Mouse (Mus musculus): ENCODE data around the gene Gm5737. TPM values are rescaled to one million over a fixed set of nuclear protein-coding genes. Genes with fewer than 3 reads are reported as not detected.

Gm5737 gene
- polyA plus RNA-seq, 1 experiment from 2014 or later = not detected

- no peaks in the 10 kb centered on the region for H3K9me3 ChIP-seq (ENCODE audit: low read length)
- no peak overlapping the region for H3K4me2 ChIP-seq (replicated peaks; ENCODE audit: low read depth, low read length)
- WGBS = 78% methylated on average over 1 of the region's 1 CpGs
- no peaks in the 10 kb centered on the region for H3K36me3 ChIP-seq (ENCODE audit: insufficient read depth, low read length)
- no peak overlapping the region for H3K27ac ChIP-seq (ENCODE audit: low read length)
- H3K4me1 ChIP-seq (ENCODE audit: insufficient read depth, low read depth, low read length) = peaks cover 36% of the 10 kb centered on the region; the same call in 1 of the 2 replicates
- no peak overlapping the region for H3K9ac ChIP-seq (replicated peaks; ENCODE audit: low read depth)
- ATAC-seq (no peak), DNase-seq (ENCODE audit: low spot score) (no peak)
- H3K27me3 ChIP-seq (replicated peaks; ENCODE audit: insufficient read depth, low read length) = no peaks in the 10 kb centered on the region
- TF ChIP-seq CTCF (IDR thresholded peaks at IDR 0.05) (no peak), EP300 (IDR thresholded peaks at IDR 0.05) (no peak)
- H3K4me3 ChIP-seq (ENCODE audit: low read depth, low read length) = no peak overlapping the region
These were observed 55.6 kb downstream of the Gm5737 start for GRCm38 (mm10) chr7:120867720-120868119.

- H3K36me3 ChIP-seq (ENCODE audit: insufficient read depth, low read length) = no peaks in the 10 kb centered on the region
- H3K27ac ChIP-seq (ENCODE audit: low read length) = peak overlapping the region; percentile 74
- 0 out of 2 replicates have a peak, but pooled peaks have one; percentile 34 for TF ChIP-seq EP300 (IDR thresholded peaks at IDR 0.05)
- no peak for TF ChIP-seq CTCF (IDR thresholded peaks at IDR 0.05)
- no peaks in the 10 kb centered on the region for H3K9me3 ChIP-seq (ENCODE audit: low read length)
- peaks cover 27% of the 10 kb centered on the region; the same call in 1 of the 2 replicates for H3K4me1 ChIP-seq (ENCODE audit: insufficient read depth, low read depth, low read length)
- DNase-seq (ENCODE audit: low spot score) (peak; percentile 89), ATAC-seq (peak; percentile 72)
- WGBS = 20% methylated on average over 5 of the region's 5 CpGs
- H3K4me2 ChIP-seq (replicated peaks; ENCODE audit: low read depth, low read length) = peak overlapping the region; percentile 42
- H3K27me3 ChIP-seq (replicated peaks; ENCODE audit: insufficient read depth, low read length) = no peaks in the 10 kb centered on the region
- 0 out of 2 replicates have a peak overlapping the region, but pooled peaks have one; percentile 5 for H3K9ac ChIP-seq (replicated peaks; ENCODE audit: low read depth)
- H3K4me3 ChIP-seq (ENCODE audit: low read depth, low read length) = peak overlapping the region; percentile 16; the same call in 1 of the 2 replicates
These were observed 57.7 kb downstream of the Gm5737 start for GRCm38 (mm10) chr7:120869883-120870282.

GRCm38 (mm10) chr7:120870431-120871008 is 58.4 kb downstream of the Gm5737 start:
- H3K36me3 ChIP-seq (ENCODE audit: insufficient read depth, low read length) = no peaks in the 10 kb centered on the region
- ATAC-seq (no peak), DNase-seq (ENCODE audit: low spot score) (no peak)
- no peak overlapping the region for H3K4me3 ChIP-seq (ENCODE audit: low read depth, low read length)
- H3K4me2 ChIP-seq (replicated peaks; ENCODE audit: low read depth, low read length) = peak overlapping the region; percentile 42; the same call in 1 of the 2 replicates
- H3K4me1 ChIP-seq (ENCODE audit: insufficient read depth, low read depth, low read length) = peaks cover 25% of the 10 kb centered on the region; the same call in 1 of the 2 replicates
- WGBS = 35% methylated on average over 5 of the region's 5 CpGs
- H3K27me3 ChIP-seq (replicated peaks; ENCODE audit: insufficient read depth, low read length) = no peaks in the 10 kb centered on the region
- H3K9ac ChIP-seq (replicated peaks; ENCODE audit: low read depth) = 0 out of 2 replicates have a peak overlapping the region, but pooled peaks have one; percentile 5
- no peak for TF ChIP-seq EP300 (IDR thresholded peaks at IDR 0.05)
- no peak for TF ChIP-seq CTCF (IDR thresholded peaks at IDR 0.05)
- no peaks in the 10 kb centered on the region for H3K9me3 ChIP-seq (ENCODE audit: low read length)
- peak overlapping the region; percentile 74 for H3K27ac ChIP-seq (ENCODE audit: low read length)

- no peak overlapping the region for H3K4me3 ChIP-seq (ENCODE audit: low read depth, low read length)
- H3K9ac ChIP-seq (replicated peaks; ENCODE audit: low read depth) = no peak overlapping the region
- no peaks in the 10 kb centered on the region for H3K9me3 ChIP-seq (ENCODE audit: low read length)
- no peak overlapping the region for H3K27ac ChIP-seq (ENCODE audit: low read length)
- no peaks in the 10 kb centered on the region for H3K27me3 ChIP-seq (replicated peaks; ENCODE audit: insufficient read depth, low read length)
- no peaks in the 10 kb centered on the region for H3K36me3 ChIP-seq (ENCODE audit: insufficient read depth, low read length)
- DNase-seq (ENCODE audit: low spot score) (no peak), ATAC-seq (no peak)
- TF ChIP-seq EP300 (IDR thresholded peaks at IDR 0.05) (no peak), CTCF (IDR thresholded peaks at IDR 0.05) (no peak)
- WGBS = 71% methylated on average over 12 of the region's 12 CpGs
- H3K4me2 ChIP-seq (replicated peaks; ENCODE audit: low read depth, low read length) = no peak overlapping the region
- peaks cover 15% of the 10 kb centered on the region; the same call in 1 of the 2 replicates for H3K4me1 ChIP-seq (ENCODE audit: insufficient read depth, low read depth, low read length)
These were observed 60.9 kb downstream of the Gm5737 start for GRCm38 (mm10) chr7:120873083-120873482.

GRCm38 (mm10) chr7:120874021-120874420 is 61.9 kb downstream of the Gm5737 start:
- no peak overlapping the region for H3K9ac ChIP-seq (replicated peaks; ENCODE audit: low read depth)
- ATAC-seq (no peak), DNase-seq (ENCODE audit: low spot score) (no peak)
- WGBS = 89% methylated on average over 3 of the region's 3 CpGs
- H3K27ac ChIP-seq (ENCODE audit: low read length) = no peak overlapping the region
- no peaks in the 10 kb centered on the region for H3K9me3 ChIP-seq (ENCODE audit: low read length)
- no peak overlapping the region for H3K4me2 ChIP-seq (replicated peaks; ENCODE audit: low read depth, low read length)
- H3K36me3 ChIP-seq (ENCODE audit: insufficient read depth, low read length) = no peaks in the 10 kb centered on the region
- H3K4me1 ChIP-seq (ENCODE audit: insufficient read depth, low read depth, low read length) = peaks cover 15% of the 10 kb centered on the region; the same call in 1 of the 2 replicates
- TF ChIP-seq EP300 (IDR thresholded peaks at IDR 0.05) (peak; percentile 42; the same call in 1 of the 2 replicates), CTCF (IDR thresholded peaks at IDR 0.05) (no peak)
- no peak overlapping the region for H3K4me3 ChIP-seq (ENCODE audit: low read depth, low read length)
- H3K27me3 ChIP-seq (replicated peaks; ENCODE audit: insufficient read depth, low read length) = no peaks in the 10 kb centered on the region

GRCm38 (mm10) chr7:120874764-120875539 is 62.8 kb downstream of the Gm5737 start:
- 38% methylated on average over 7 of the region's 7 CpGs for WGBS
- Histone ChIP-seq H3K4me3 (ENCODE audit: low read depth, low read length) (no peak overlapping the region), H3K9ac (replicated peaks; ENCODE audit: low read depth) (no peak overlapping the region), H3K9me3 (ENCODE audit: low read length) (no peaks in the 10 kb centered on the region), H3K27me3 (replicated peaks; ENCODE audit: insufficient read depth, low read length) (no peaks in the 10 kb centered on the region), H3K4me2 (replicated peaks; ENCODE audit: low read depth, low read length) (no peak overlapping the region), H3K4me1 (ENCODE audit: insufficient read depth, low read depth, low read length) (peaks cover 10% of the 10 kb centered on the region; the same call in 1 of the 2 replicates), H3K36me3 (ENCODE audit: insufficient read depth, low read length) (0 out of 2 replicates have a peak, but pooled peaks cover 3% of the 10 kb centered on the region), H3K27ac (ENCODE audit: low read length) (peak overlapping the region; percentile 57)
- TF ChIP-seq CTCF (IDR thresholded peaks at IDR 0.05) (no peak), EP300 (IDR thresholded peaks at IDR 0.05) (peak; percentile 26; the same call in 1 of the 2 replicates)
- ATAC-seq (peak; percentile 91), DNase-seq (ENCODE audit: low spot score) (peak; percentile 83)

All from lung, postnatal 0 days (tissue).